Mouse (Mus musculus): Measurements from ENCODE around the gene Calcoco1. TPM values are rescaled to one million over a fixed set of nuclear protein-coding genes. Genes with fewer than 3 reads are reported as not detected.
A peak's percentile ranks its signal among the peaks of the same experiment; 100 is the strongest.

Gene Calcoco1
- polyA plus RNA-seq, 1 experiment = 20.1 TPM

- Histone ChIP-seq H3K27ac (ENCODE audit: control insufficient read depth, insufficient read depth, low read depth, low read length) (no peak overlapping the region), H3K4me1 (ENCODE audit: control insufficient read depth, insufficient read depth, low read length) (peaks cover 4% of the 10 kb centered on the region; the same call in 1 of the 2 replicates), H3K36me3 (ENCODE audit: control insufficient read depth, insufficient read depth, low read length) (no peaks in the 10 kb centered on the region), H3K27me3 (ENCODE audit: control insufficient read depth, insufficient read depth, low read length) (peaks cover 10% of the 10 kb centered on the region), H3K4me3 (ENCODE audit: control insufficient read depth, low read depth, low read length) (peak overlapping the region; percentile 89)
- TF ChIP-seq POLR2A (IDR thresholded peaks at IDR 0.05; ENCODE audit: control insufficient read depth, low read depth, low read length) (no peak), CTCF (IDR thresholded peaks at IDR 0.05; ENCODE audit: control insufficient read depth, insufficient read depth, insufficient replicate concordance, low read depth, low read length) (no peak)
Observed at GRCm38 (mm10) chr15:102693600-102693999, 28.4 kb downstream of the Calcoco1 start.

- H3K4me3 ChIP-seq (ENCODE audit: control insufficient read depth, low read depth, low read length) = peak overlapping the region; percentile 89
- no peaks in the 10 kb centered on the region for H3K36me3 ChIP-seq (ENCODE audit: control insufficient read depth, insufficient read depth, low read length)
- no peak overlapping the region for H3K27ac ChIP-seq (ENCODE audit: control insufficient read depth, insufficient read depth, low read depth, low read length)
- peaks cover 4% of the 10 kb centered on the region; the same call in 1 of the 2 replicates for H3K4me1 ChIP-seq (ENCODE audit: control insufficient read depth, insufficient read depth, low read length)
- TF ChIP-seq POLR2A (IDR thresholded peaks at IDR 0.05; ENCODE audit: control insufficient read depth, low read depth, low read length) (no peak; the same call in 1 of the 2 replicates), CTCF (IDR thresholded peaks at IDR 0.05; ENCODE audit: control insufficient read depth, insufficient read depth, insufficient replicate concordance, low read depth, low read length) (peak; percentile 76)
- H3K27me3 ChIP-seq (ENCODE audit: control insufficient read depth, insufficient read depth, low read length) = peaks cover 10% of the 10 kb centered on the region
Observed at GRCm38 (mm10) chr15:102692991-102693411, 29.0 kb downstream of the Calcoco1 start.

- H3K27me3 ChIP-seq (ENCODE audit: control insufficient read depth, insufficient read depth, low read length) = peaks cover 10% of the 10 kb centered on the region
- H3K27ac ChIP-seq (ENCODE audit: control insufficient read depth, insufficient read depth, low read depth, low read length) = no peak overlapping the region
- peaks cover 4% of the 10 kb centered on the region; the same call in 1 of the 2 replicates for H3K4me1 ChIP-seq (ENCODE audit: control insufficient read depth, insufficient read depth, low read length)
- TF ChIP-seq CTCF (IDR thresholded peaks at IDR 0.05; ENCODE audit: control insufficient read depth, insufficient read depth, insufficient replicate concordance, low read depth, low read length) (no peak), POLR2A (IDR thresholded peaks at IDR 0.05; ENCODE audit: control insufficient read depth, low read depth, low read length) (no peak)
- no peaks in the 10 kb centered on the region for H3K36me3 ChIP-seq (ENCODE audit: control insufficient read depth, insufficient read depth, low read length)
- H3K4me3 ChIP-seq (ENCODE audit: control insufficient read depth, low read depth, low read length) = peak overlapping the region; percentile 89
Observed at GRCm38 (mm10) chr15:102692321-102692804, 29.6 kb downstream of the Calcoco1 start.

- TF ChIP-seq POLR2A (IDR thresholded peaks at IDR 0.05; ENCODE audit: control insufficient read depth, low read depth, low read length) (no peak), CTCF (IDR thresholded peaks at IDR 0.05; ENCODE audit: control insufficient read depth, insufficient read depth, insufficient replicate concordance, low read depth, low read length) (no peak)
- Histone ChIP-seq H3K27ac (ENCODE audit: control insufficient read depth, insufficient read depth, low read depth, low read length) (no peak overlapping the region), H3K4me3 (ENCODE audit: control insufficient read depth, low read depth, low read length) (no peak overlapping the region), H3K36me3 (ENCODE audit: control insufficient read depth, insufficient read depth, low read length) (no peaks in the 10 kb centered on the region), H3K4me1 (ENCODE audit: control insufficient read depth, insufficient read depth, low read length) (peaks cover 5% of the 10 kb centered on the region), H3K27me3 (ENCODE audit: control insufficient read depth, insufficient read depth, low read length) (no peaks in the 10 kb centered on the region)
Observed at GRCm38 (mm10) chr15:102685791-102686190, 36.2 kb downstream of the Calcoco1 start.

- H3K4me3 ChIP-seq (ENCODE audit: control insufficient read depth, low read depth, low read length) = no peak overlapping the region
- no peaks in the 10 kb centered on the region for H3K36me3 ChIP-seq (ENCODE audit: control insufficient read depth, insufficient read depth, low read length)
- no peaks in the 10 kb centered on the region for H3K27me3 ChIP-seq (ENCODE audit: control insufficient read depth, insufficient read depth, low read length)
- TF ChIP-seq POLR2A (IDR thresholded peaks at IDR 0.05; ENCODE audit: control insufficient read depth, low read depth, low read length) (no peak), CTCF (IDR thresholded peaks at IDR 0.05; ENCODE audit: control insufficient read depth, insufficient read depth, insufficient replicate concordance, low read depth, low read length) (peak; percentile 26; the same call in 1 of the 2 replicates)
- no peak overlapping the region for H3K27ac ChIP-seq (ENCODE audit: control insufficient read depth, insufficient read depth, low read depth, low read length)
- H3K4me1 ChIP-seq (ENCODE audit: control insufficient read depth, insufficient read depth, low read length) = peaks cover 5% of the 10 kb centered on the region
Observed at GRCm38 (mm10) chr15:102683670-102684069, 38.3 kb downstream of the Calcoco1 start.

- Histone ChIP-seq H3K36me3 (ENCODE audit: control insufficient read depth, insufficient read depth, low read length) (no peaks in the 10 kb centered on the region), H3K4me3 (ENCODE audit: control insufficient read depth, low read depth, low read length) (no peak overlapping the region), H3K4me1 (ENCODE audit: control insufficient read depth, insufficient read depth, low read length) (peaks cover 13% of the 10 kb centered on the region), H3K27me3 (ENCODE audit: control insufficient read depth, insufficient read depth, low read length) (no peaks in the 10 kb centered on the region), H3K27ac (ENCODE audit: control insufficient read depth, insufficient read depth, low read depth, low read length) (no peak overlapping the region)
- no peak for TF ChIP-seq POLR2A (IDR thresholded peaks at IDR 0.05; ENCODE audit: control insufficient read depth, low read depth, low read length)
- TF ChIP-seq CTCF (IDR thresholded peaks at IDR 0.05; ENCODE audit: control insufficient read depth, insufficient read depth, insufficient replicate concordance, low read depth, low read length) = no peak
Observed at GRCm38 (mm10) chr15:102676345-102676744, 45.6 kb downstream of the Calcoco1 start.

- no peaks in the 10 kb centered on the region for H3K36me3 ChIP-seq (ENCODE audit: control insufficient read depth, insufficient read depth, low read length)
- peak overlapping the region; percentile 67 for H3K27ac ChIP-seq (ENCODE audit: control insufficient read depth, insufficient read depth, low read depth, low read length)
- H3K27me3 ChIP-seq (ENCODE audit: control insufficient read depth, insufficient read depth, low read length) = no peaks in the 10 kb centered on the region
- H3K4me1 ChIP-seq (ENCODE audit: control insufficient read depth, insufficient read depth, low read length) = peaks cover 18% of the 10 kb centered on the region
- peak overlapping the region; percentile 12; the same call in 1 of the 2 replicates for H3K4me3 ChIP-seq (ENCODE audit: control insufficient read depth, low read depth, low read length)
- TF ChIP-seq POLR2A (IDR thresholded peaks at IDR 0.05; ENCODE audit: control insufficient read depth, low read depth, low read length) (no peak), CTCF (IDR thresholded peaks at IDR 0.05; ENCODE audit: control insufficient read depth, insufficient read depth, insufficient replicate concordance, low read depth, low read length) (no peak)
Observed at GRCm38 (mm10) chr15:102673548-102673947, 48.4 kb downstream of the Calcoco1 start.
